Mouse (Mus musculus): Measurements from ENCODE around the gene Dnah2. TPM values are rescaled to one million over a fixed set of nuclear protein-coding genes. Genes with fewer than 3 reads are reported as not detected.

Dnah2 gene
- total and polyA plus RNA-seq, 3 experiments = under 0.01 to 0.03 TPM; not detected in 1

GRCm38 (mm10) chr11:69372780-69373170 lies 176.1 kb downstream of the Dnah2 start:
- in situ Hi-C loops (cut with MboI; ENCODE audit: low pct_ligation_motif_present, low pct_unique_long_range_greater_than_20kb, low sequenced_read_pairs) (no loop called here), dilution Hi-C loops (cut with MboI; ENCODE audit: extremely low pct_ligation_motif_present, extremely low pct_unique_long_range_greater_than_20kb, low sequenced_read_pairs) (no loop called here)
- H3K4me1 ChIP-seq (ENCODE audit: control insufficient read depth in 1 of 2, insufficient read depth in 2 of 2) = peaks cover 4 to 22% of the 10 kb centered on the region in 2 experiments
- peaks cover 7 to 44% of the 10 kb centered on the region in 2 experiments for H3K36me3 ChIP-seq (replicated peaks in 1 of 2; ENCODE audit: control insufficient read depth in 1 of 2, insufficient read depth in 1 of 2, low read length in 1 of 2)
- TF ChIP-seq CTCF (conservative IDR thresholded peaks at IDR 0.05 in 1 of 2, IDR thresholded peaks at IDR 0.05 in 1 of 2; ENCODE audit: low read depth in 2 of 2, low read length in 2 of 2) (peak; percentile 60 to 73), RAD21 (IDR thresholded peaks at IDR 0.05; ENCODE audit: low read depth, low read length) (peak; percentile 35), JUN (IDR thresholded peaks at IDR 0.05; ENCODE audit: insufficient read depth, low read depth, low read length) (no peak), ETS1 (conservative IDR thresholded peaks at IDR 0.05; ENCODE audit: low read depth, low read length) (no peak), SMC3 (IDR thresholded peaks at IDR 0.05; ENCODE audit: low read depth, low read length) (peak; percentile 44)
- no peaks in the 10 kb centered on the region for H3K27me3 ChIP-seq (replicated peaks)
- no peak overlapping the region for H3K4me3 ChIP-seq (replicated peaks in 1 of 3; ENCODE audit: low read depth in 2 of 3, low read length in 2 of 3, poor library complexity in 1 of 3)
- H3K9ac ChIP-seq (ENCODE audit: insufficient read depth, low read depth) = no peak overlapping the region
- no peak overlapping the region for H3K4me2 ChIP-seq (ENCODE audit: insufficient read depth, low read depth, poor library complexity, severe bottlenecking)
- peaks cover 3% of the 10 kb centered on the region; the same call in 1 of the 2 replicates for H3K79me2 ChIP-seq (replicated peaks; ENCODE audit: control insufficient read depth, extremely low read depth, insufficient read depth, poor library complexity, severe bottlenecking)
- H3K27ac ChIP-seq (ENCODE audit: insufficient read depth, low read depth) = no peak overlapping the region
- peak; percentile 24 for DNase-seq (ENCODE audit: extremely low read depth)
- H3K9me3 ChIP-seq (replicated peaks; ENCODE audit: low read length) = no peaks in the 10 kb centered on the region

GRCm38 (mm10) chr11:69372056-69372779 lies 176.7 kb downstream of the Dnah2 start:
- H3K9ac ChIP-seq (ENCODE audit: insufficient read depth, low read depth) = no peak overlapping the region
- DNase-seq (ENCODE audit: extremely low read depth) = no peak
- no peak overlapping the region for H3K4me3 ChIP-seq (replicated peaks in 1 of 3; ENCODE audit: low read depth in 2 of 3, low read length in 2 of 3, poor library complexity in 1 of 3)
- dilution Hi-C loops (cut with MboI; ENCODE audit: extremely low pct_ligation_motif_present, extremely low pct_unique_long_range_greater_than_20kb, low sequenced_read_pairs) (no loop called here), in situ Hi-C loops (cut with MboI; ENCODE audit: low pct_ligation_motif_present, low pct_unique_long_range_greater_than_20kb, low sequenced_read_pairs) (no loop called here)
- peaks cover 7 to 39% of the 10 kb centered on the region in 2 experiments for H3K36me3 ChIP-seq (replicated peaks in 1 of 2; ENCODE audit: control insufficient read depth in 1 of 2, insufficient read depth in 1 of 2, low read length in 1 of 2)
- H3K27me3 ChIP-seq (replicated peaks) = no peaks in the 10 kb centered on the region
- TF ChIP-seq UBTF (IDR thresholded peaks at IDR 0.05; ENCODE audit: low read depth, low read length) = no peak
- no peak for TF ChIP-seq ZC3H11A (IDR thresholded peaks at IDR 0.05; ENCODE audit: low read depth, low read length)
- no peak for TF ChIP-seq IRF4 (IDR thresholded peaks at IDR 0.05; ENCODE audit: low read depth, low read length)
- no peak for TF ChIP-seq MXI1 (IDR thresholded peaks at IDR 0.05; ENCODE audit: low read depth, low read length)
- TF ChIP-seq SMC3 (IDR thresholded peaks at IDR 0.05; ENCODE audit: low read depth, low read length) = no peak
- TF ChIP-seq ZMIZ1 (IDR thresholded peaks at IDR 0.05; ENCODE audit: low read depth, low read length) = no peak
- no peak for TF ChIP-seq BHLHE40 (IDR thresholded peaks at IDR 0.05; ENCODE audit: low read depth, low read length)
- no peak for TF ChIP-seq NELFE (IDR thresholded peaks at IDR 0.05; ENCODE audit: low read depth, low read length)
- TF ChIP-seq MYC (IDR thresholded peaks at IDR 0.05; ENCODE audit: low read depth, low read length) = no peak
- TF ChIP-seq JUN (IDR thresholded peaks at IDR 0.05; ENCODE audit: insufficient read depth, low read depth, low read length) = no peak
- TF ChIP-seq JUND (conservative IDR thresholded peaks at IDR 0.05; ENCODE audit: low read depth, low read length) = no peak
- no peak for TF ChIP-seq MAZ (IDR thresholded peaks at IDR 0.05; ENCODE audit: low read depth, low read length)
- TF ChIP-seq RCOR1 (conservative IDR thresholded peaks at IDR 0.05; ENCODE audit: low read depth, low read length) = no peak
- TF ChIP-seq HCFC1 (IDR thresholded peaks at IDR 0.05; ENCODE audit: low read depth, low read length) = no peak
- no peak for TF ChIP-seq KAT2A (IDR thresholded peaks at IDR 0.05; ENCODE audit: insufficient replicate concordance, low read length)
- TF ChIP-seq CTCF (conservative IDR thresholded peaks at IDR 0.05 in 1 of 2, IDR thresholded peaks at IDR 0.05 in 1 of 2; ENCODE audit: low read depth in 2 of 2, low read length in 2 of 2) = no peak
- TF ChIP-seq USF1 (IDR thresholded peaks at IDR 0.05; ENCODE audit: low read depth, low read length) = no peak
- peaks cover 3% of the 10 kb centered on the region; the same call in 1 of the 2 replicates for H3K79me2 ChIP-seq (replicated peaks; ENCODE audit: control insufficient read depth, extremely low read depth, insufficient read depth, poor library complexity, severe bottlenecking)
- H3K4me2 ChIP-seq (ENCODE audit: insufficient read depth, low read depth, poor library complexity, severe bottlenecking) = no peak overlapping the region
- no peak overlapping the region for H3K27ac ChIP-seq (ENCODE audit: insufficient read depth, low read depth)
- H3K4me1 ChIP-seq (ENCODE audit: control insufficient read depth in 1 of 2, insufficient read depth in 2 of 2) = peaks cover 4 to 23% of the 10 kb centered on the region in 2 experiments
- no peaks in the 10 kb centered on the region for H3K9me3 ChIP-seq (replicated peaks; ENCODE audit: low read length)
